Comparison of ENCODE assay signal across 33 mouse cellular contexts in the genomic region with DNA sequence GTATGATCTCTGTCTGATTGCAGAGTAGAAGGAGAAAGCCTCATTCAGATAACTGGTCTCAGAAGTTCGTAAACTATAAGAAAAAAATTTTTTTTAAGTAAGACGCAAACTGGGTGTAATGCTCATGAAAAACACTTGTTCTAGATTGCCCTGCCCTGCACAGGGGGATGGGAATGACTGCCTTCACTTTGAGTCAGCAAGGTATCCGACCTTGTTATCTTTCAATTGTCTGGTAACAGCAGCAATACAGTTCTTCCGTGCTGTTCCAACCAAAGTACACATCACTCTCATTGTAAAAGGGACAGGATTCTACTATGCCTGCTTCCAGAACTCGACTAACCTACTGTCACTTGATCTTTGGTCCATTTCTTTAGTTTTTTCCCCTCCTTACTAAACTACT.
"Had no signal": no experiment of that assay in that cellular context is flagged by ENCODE, and none has a peak within 500 bp of the region (broad histone marks: within the 10 kb centered on the region; RNA-seq: fewer than 3 reads in every experiment).

No protein-coding gene starts in this region.

- H3K9ac ChIP-seq: heart, embryonic 12.5 days; heart, embryonic 13.5 days; heart, embryonic 15.5 days; hindbrain, embryonic 12.5 days; hindbrain, embryonic 13.5 days; hindbrain, embryonic 14.5 days; hindbrain, embryonic 15.5 days; kidney, embryonic 15.5 days had no signal

- ATAC-seq: hindbrain, embryonic 16.5 days; hindbrain, postnatal 0 days; inflammation-experienced regulatory T-cells, adult 6 months had no signal

- DNase-seq: heart, postnatal 10 days; heart, postnatal 14 days; heart, postnatal 36 days; heart, postnatal 4 days; kidney, adult 11 months; kidney, adult 18-20 months; kidney, adult 2 months; kidney, adult 8-10 months; kidney, adult 9 months; kidney, postnatal 10 days; kidney, postnatal 14 days; kidney, postnatal 25 days; kidney, postnatal 36 days; kidney, postnatal 4 days; layer of hippocampus, adult 9-11 months; layer of hippocampus, postnatal 36 days had no signal

- H3K9me3 ChIP-seq: heart, embryonic 10.5 days; heart, embryonic 12.5 days; heart, embryonic 13.5 days; heart, embryonic 15.5 days; hindbrain, embryonic 10.5 days; hindbrain, embryonic 12.5 days; hindbrain, embryonic 13.5 days; hindbrain, embryonic 15.5 days; kidney, embryonic 15.5 days had no signal

- H3K4me3 ChIP-seq: heart, embryonic 10.5 days; heart, embryonic 12.5 days; heart, embryonic 13.5 days; heart, embryonic 15.5 days; hindbrain, embryonic 10.5 days; hindbrain, embryonic 12.5 days; hindbrain, embryonic 13.5 days; hindbrain, embryonic 15.5 days; kidney, embryonic 15.5 days; layer of hippocampus, adult 2 months; left cerebral cortex, adult 2 months had no signal

- H3K27ac ChIP-seq: heart, embryonic 10.5 days; heart, embryonic 13.5 days; heart, embryonic 15.5 days; hindbrain, embryonic 10.5 days; hindbrain, embryonic 12.5 days; hindbrain, embryonic 13.5 days; hindbrain, embryonic 14.5 days; hindbrain, embryonic 15.5 days; hindbrain, postnatal 0 days; kidney, embryonic 15.5 days; kidney, postnatal 0 days; layer of hippocampus, adult 2 months; left cerebral cortex, adult 2 months had no signal

- H3K27me3 ChIP-seq: heart, embryonic 12.5 days; heart, embryonic 13.5 days; heart, embryonic 15.5 days; hindbrain, embryonic 12.5 days; hindbrain, embryonic 13.5 days; hindbrain, embryonic 15.5 days; kidney, embryonic 15.5 days had no signal

- H3K4me2 ChIP-seq: heart, embryonic 11.5 days; heart, embryonic 12.5 days; heart, embryonic 13.5 days; heart, embryonic 15.5 days; hindbrain, embryonic 12.5 days; hindbrain, embryonic 13.5 days; hindbrain, embryonic 14.5 days; hindbrain, embryonic 15.5 days; kidney, embryonic 15.5 days had no signal

- H3K4me1 ChIP-seq: heart, embryonic 10.5 days; heart, embryonic 12.5 days; heart, embryonic 13.5 days; heart, embryonic 15.5 days; hindbrain, embryonic 10.5 days; hindbrain, embryonic 12.5 days; hindbrain, embryonic 13.5 days; hindbrain, embryonic 15.5 days; kidney, embryonic 15.5 days had no signal
